Mouse (Mus musculus): ENCODE data around the gene 9330182O14Rik. TPM values are rescaled to one million over a fixed set of nuclear protein-coding genes. Genes with fewer than 3 reads are reported as not detected.

Gene 9330182O14Rik
- polyA plus RNA-seq, 1 experiment, result not detected

- no peak overlapping the region for H3K27ac ChIP-seq (ENCODE audit: insufficient read depth, low read depth, low read length)
- no peaks in the 10 kb centered on the region for H3K4me1 ChIP-seq (ENCODE audit: control insufficient read depth, insufficient read depth, low read length)
- H3K4me3 ChIP-seq (ENCODE audit: insufficient read depth, low read length), result no peak overlapping the region
- TF ChIP-seq POLR2A (IDR thresholded peaks at IDR 0.05; ENCODE audit: borderline replicate concordance, low read depth, low read length), result no peak
- TF ChIP-seq CTCF (IDR thresholded peaks at IDR 0.05; ENCODE audit: low read depth, low read length), result no peak
Observed at GRCm38 (mm10) chr15:40187017-40187416, 52.9 kb downstream of the 9330182O14Rik start.

Measured in bone marrow macrophage, adult 2 months (primary cell).